Mouse (Mus musculus): Measurements from ENCODE around the gene 1810049J17Rik.

- TF ChIP-seq POLR2A (IDR thresholded peaks at IDR 0.05; ENCODE audit: insufficient read length, low read depth) (no peak), MAX (IDR thresholded peaks at IDR 0.05; ENCODE audit: low read depth) (no peak), POLR2AphosphoS2 (IDR thresholded peaks at IDR 0.05; ENCODE audit: insufficient read length, low read depth) (no peak)
Observed at GRCm38 (mm10) chr15:12346916-12347315, 25.2 kb upstream of the 1810049J17Rik start.
